Mouse (Mus musculus) liver, postnatal 0 days (tissue): ENCODE measurements around the gene Wdtc1. TPM values are rescaled to one million over a fixed set of nuclear protein-coding genes. Genes with fewer than 3 reads are reported as not detected.

Experiments used
- ATAC-seq: fragments of 200-750 bp; cut with Nextera tagmentation; 2 replicates; pipeline ENCODE4 v1.8.0; 2017; ENCODE audit warnings: mild to moderate bottlenecking, moderate library complexity
- DNase-seq: peaks from one replicate; pipeline ENCODE4 v3.0.0-alpha.2; 2016
- H3K27ac ChIP-seq: fragments of 300-500 bp; sonication (generic); 2 replicates; pipeline ENCODE4 v1.5.1; 2014; ENCODE audit warnings: antibody characterized with exemption, moderate library complexity, mild to moderate bottlenecking, low read depth
- H3K27me3 ChIP-seq: fragments of 300-500 bp; sonication (generic); 2 replicates; pipeline ENCODE4 v1.6.1; 2014; ENCODE audit warnings: low read length, control low read depth, mixed read lengths; ENCODE audit not compliant: insufficient read depth
- H3K36me3 ChIP-seq: fragments of 300-500 bp; sonication (generic); replicated peaks from 2 replicates; pipeline ENCODE4 v1.6.1; 2014; ENCODE audit warnings: mild to moderate bottlenecking, control low read depth, low read length, moderate library complexity, mixed read lengths; ENCODE audit not compliant: insufficient read depth
- H3K4me1 ChIP-seq: fragments of 300-500 bp; sonication (generic); 2 replicates; pipeline ENCODE4 v1.6.1; 2014; ENCODE audit warnings: antibody characterized with exemption, mild to moderate bottlenecking, control low read depth; ENCODE audit not compliant: insufficient read depth
- H3K4me2 ChIP-seq: fragments of 300-500 bp; sonication (generic); 2 replicates; pipeline ENCODE4 v1.6.1; 2014; ENCODE audit warnings: low read depth, mild to moderate bottlenecking, low read length, moderate library complexity, mixed read lengths
- H3K4me3 ChIP-seq: fragments of 300-500 bp; sonication (generic); 2 replicates; pipeline ENCODE4 v1.5.1; 2014; ENCODE audit warnings: low read depth, low read length
- H3K9ac ChIP-seq: fragments of 300-500 bp; sonication (generic); replicated peaks from 2 replicates; pipeline ENCODE4 v1.6.1; 2014; ENCODE audit warnings: mild to moderate bottlenecking, moderate library complexity
- H3K9me3 ChIP-seq: fragments of 300-500 bp; sonication (generic); 2 replicates; pipeline ENCODE4 v1.6.1; 2016; ENCODE audit warnings: mild to moderate bottlenecking, control low read depth, low read length, mixed read lengths
- CTCF ChIP-seq: sonication (generic); IDR thresholded peaks from 2 replicates; pipeline ENCODE4 v1.5.1; 2016; ENCODE audit warnings: antibody characterized with exemption, low read depth
- EP300 ChIP-seq: IDR thresholded peaks from 2 replicates; pipeline ENCODE4 v1.6.1; 2016; ENCODE audit warnings: antibody characterized with exemption, low read depth, mild to moderate bottlenecking
- WGBS: fragments of 180-500 bp; shearing (Covaris S2); extraction: QIAGEN DNeasy Blood & Tissue Kit; methylation state at CpG from one replicate; pipeline ENCODE4 v1.1.7; 2014; ENCODE audit not compliant: insufficient replicate concordance; 5-methylcytosine and 5-hydroxymethylcytosine counted together
- polyA plus RNA-seq: library from polyadenylated mRNA; unstranded; fragments of >200 nt; fragmentation: Nextera tagmentation; extraction: Ambion mirVana; gene quantifications from 2 replicates; pipeline ENCODE4 v1.2.1, GENCODE M21; 2015

The Wdtc1 gene
- polyA plus RNA-seq, 1 experiment from 2014 or later, result 5.3 TPM

GRCm38 (mm10) chr4:133285950-133286349, 67.3 kb downstream of the Wdtc1 start:
- TF ChIP-seq EP300, result peak; percentile 96
- no peak for TF ChIP-seq CTCF
- Histone ChIP-seq H3K27me3 (no peaks in the 10 kb centered on the region), H3K27ac (peak overlapping the region; percentile 30), H3K4me3 (no peak overlapping the region), H3K4me1 (peaks cover 32% of the 10 kb centered on the region), H3K36me3 (no peaks in the 10 kb centered on the region), H3K9me3 (no peaks in the 10 kb centered on the region), H3K9ac (no peak overlapping the region), H3K4me2 (peak overlapping the region; percentile 34)
- WGBS, result 36% methylated on average over 5 of the region's 5 CpGs
- ATAC-seq (peak; percentile 88), DNase-seq (peak; percentile 84)

DNA sequence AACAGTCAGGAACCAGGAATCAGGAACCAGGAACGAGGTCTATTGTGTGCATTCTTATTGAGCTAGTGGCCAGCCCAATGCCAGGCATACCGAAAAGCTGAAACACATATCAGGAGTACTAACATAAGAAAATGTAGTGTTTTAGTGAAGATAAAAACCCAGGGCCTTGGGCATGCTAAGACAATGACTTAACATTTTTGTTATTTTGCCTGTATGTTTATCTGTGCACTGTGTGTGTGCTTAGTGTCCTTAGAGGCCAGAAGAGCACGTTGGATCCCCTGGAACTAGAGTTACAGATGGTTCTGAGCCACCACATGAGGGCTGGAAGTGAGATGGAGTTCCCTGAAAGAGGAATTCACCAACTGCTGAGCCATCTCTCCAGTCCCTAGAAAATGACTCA, 68.0 kb downstream of the Wdtc1 start:
- ATAC-seq, result peak; percentile 67
- Histone ChIP-seq H3K9ac (peak overlapping the region; percentile 30; the same call in 1 of the 2 replicates), H3K27me3 (no peaks in the 10 kb centered on the region), H3K4me3 (no peak overlapping the region), H3K4me1 (peaks cover 32% of the 10 kb centered on the region), H3K4me2 (peak overlapping the region; percentile 42), H3K9me3 (no peaks in the 10 kb centered on the region), H3K36me3 (no peaks in the 10 kb centered on the region), H3K27ac (peak overlapping the region; percentile 30)
- no peak for DNase-seq
- TF ChIP-seq EP300 (peak; percentile 59), CTCF (no peak)
- 43% methylated on average over 3 of the region's 3 CpGs for WGBS

DNA sequence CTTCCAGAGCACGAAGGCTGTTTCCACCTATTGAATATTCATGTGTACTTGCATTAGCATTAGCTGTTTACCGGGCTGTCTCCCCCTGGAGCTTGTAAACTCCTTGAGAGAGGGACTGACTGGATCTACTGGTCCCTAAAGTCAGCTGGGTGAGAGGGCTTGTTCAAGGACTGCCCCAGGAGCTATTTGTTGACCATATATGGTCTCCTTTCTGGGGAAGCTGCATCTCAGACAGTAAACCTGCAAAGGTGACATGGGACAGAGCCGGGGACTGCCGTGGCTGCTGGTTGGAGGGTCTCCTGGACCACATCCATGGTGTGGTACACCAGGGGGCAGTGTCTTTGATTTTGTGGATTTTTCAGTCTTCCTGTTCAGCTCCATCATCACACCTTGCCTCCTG, 70.6 kb downstream of the Wdtc1 start:
- ATAC-seq, result no peak
- H3K4me3 ChIP-seq, result no peak overlapping the region
- H3K4me2 ChIP-seq, result no peak overlapping the region
- peaks cover 38% of the 10 kb centered on the region for H3K4me1 ChIP-seq
- DNase-seq, result no peak
- H3K9ac ChIP-seq, result no peak overlapping the region
- WGBS, result 63% methylated on average over 4 of the region's 4 CpGs
- no peaks in the 10 kb centered on the region for H3K36me3 ChIP-seq
- TF ChIP-seq EP300 (no peak), CTCF (0 out of 2 replicates have a peak, but pooled peaks have one; percentile 1)
- H3K27ac ChIP-seq, result no peak overlapping the region
- no peaks in the 10 kb centered on the region for H3K27me3 ChIP-seq
- no peaks in the 10 kb centered on the region for H3K9me3 ChIP-seq

GRCm38 (mm10) chr4:133281951-133282481, 71.3 kb downstream of the Wdtc1 start:
- TF ChIP-seq EP300, result no peak
- TF ChIP-seq CTCF, result no peak
- no peak overlapping the region for H3K27ac ChIP-seq

DNA sequence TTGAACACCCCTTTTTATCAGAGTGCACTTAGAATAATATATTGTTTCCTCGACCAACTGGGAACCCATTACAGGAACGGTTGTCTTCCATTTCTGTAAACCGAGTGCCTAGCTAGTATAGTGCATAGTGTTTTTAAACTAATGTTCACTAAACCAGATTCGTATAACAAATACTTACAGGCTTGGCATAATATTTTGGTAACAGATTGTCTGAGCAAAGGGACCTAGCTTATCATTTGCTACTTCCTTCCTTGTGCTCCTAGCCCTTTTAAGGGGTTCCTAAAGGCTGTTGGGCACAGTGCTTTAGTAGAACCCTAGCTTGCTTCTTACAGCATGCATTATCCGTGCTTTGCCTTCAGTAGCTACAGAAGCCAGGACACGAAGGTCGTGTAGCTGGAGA, 71.8 kb downstream of the Wdtc1 start:
- Histone ChIP-seq H3K36me3 (no peaks in the 10 kb centered on the region), H3K27me3 (no peaks in the 10 kb centered on the region), H3K27ac (no peak overlapping the region), H3K4me2 (no peak overlapping the region), H3K4me3 (no peak overlapping the region), H3K4me1 (peaks cover 35% of the 10 kb centered on the region), H3K9me3 (no peaks in the 10 kb centered on the region), H3K9ac (no peak overlapping the region)
- no peak for TF ChIP-seq CTCF
- no peak for TF ChIP-seq EP300
- no peak for DNase-seq
- ATAC-seq, result no peak
- 31% methylated on average over 7 of the region's 7 CpGs for WGBS

More at GRCm38 (mm10) chr4:133281951-133282481, 71.3 kb downstream of the Wdtc1 start:
- Histone ChIP-seq H3K4me1 (peaks cover 34% of the 10 kb centered on the region), H3K27me3 (no peaks in the 10 kb centered on the region), H3K36me3 (no peaks in the 10 kb centered on the region), H3K9me3 (no peaks in the 10 kb centered on the region), H3K9ac (no peak overlapping the region), H3K4me3 (no peak overlapping the region), H3K4me2 (no peak overlapping the region)
- ATAC-seq (no peak), DNase-seq (no peak)
- WGBS, result 48% methylated on average over 5 of the region's 5 CpGs

DNA sequence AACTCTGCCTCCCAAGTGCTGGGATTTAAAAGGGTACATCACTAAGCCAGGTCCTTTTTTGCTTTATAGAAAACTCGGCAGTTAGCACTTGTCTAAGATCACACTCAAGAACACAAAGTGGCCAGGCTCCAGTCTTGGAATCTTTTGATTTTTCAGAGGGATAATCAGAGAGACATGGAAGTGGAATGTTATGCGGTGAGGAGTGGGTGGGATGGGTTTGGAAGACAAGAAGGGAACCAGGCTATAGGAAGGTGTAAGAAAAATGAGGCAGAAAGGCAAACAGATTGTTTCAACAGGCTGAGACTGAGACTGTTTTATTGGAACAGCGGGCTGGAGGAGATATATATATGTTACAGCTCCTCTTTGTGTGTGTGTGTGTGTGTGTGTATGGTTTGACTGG, 74.8 kb downstream of the Wdtc1 start:
- no peak for DNase-seq
- peaks cover 11% of the 10 kb centered on the region for H3K36me3 ChIP-seq
- no peak overlapping the region for H3K9ac ChIP-seq
- no peak for ATAC-seq
- H3K4me2 ChIP-seq, result peak overlapping the region; percentile 79; the same call in 1 of the 2 replicates
- H3K4me3 ChIP-seq, result peak overlapping the region; percentile 76; the same call in 1 of the 2 replicates
- peak overlapping the region; percentile 85 for H3K27ac ChIP-seq
- no peaks in the 10 kb centered on the region for H3K9me3 ChIP-seq
- WGBS, result 82% methylated on average over 3 of the region's 3 CpGs
- no peaks in the 10 kb centered on the region for H3K27me3 ChIP-seq
- H3K4me1 ChIP-seq, result peaks cover 21% of the 10 kb centered on the region
- no peak for TF ChIP-seq EP300

DNA sequence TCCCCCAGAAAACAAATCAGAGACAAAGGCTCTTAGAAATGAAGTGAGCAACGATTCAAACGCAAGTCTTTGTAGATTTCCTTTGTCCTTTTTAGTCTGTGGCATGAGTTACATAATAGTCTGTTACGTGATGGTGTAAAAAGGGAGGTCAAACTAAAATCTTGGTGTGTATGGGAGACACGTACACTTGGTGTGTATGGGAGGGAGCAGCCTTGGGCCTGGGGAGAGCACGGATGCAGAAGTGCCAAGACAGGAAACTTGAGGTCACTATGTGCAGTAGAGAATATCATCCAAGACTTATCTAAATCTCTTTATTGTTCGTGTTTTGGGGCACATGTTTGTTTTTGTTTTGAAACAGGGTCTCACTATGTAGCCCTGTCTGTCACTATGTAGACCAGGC, 75.2 kb downstream of the Wdtc1 start:
- peak overlapping the region; percentile 76 for H3K4me3 ChIP-seq
- peaks cover 14% of the 10 kb centered on the region for H3K36me3 ChIP-seq
- ATAC-seq, result peak; percentile 29
- H3K27ac ChIP-seq, result peak overlapping the region; percentile 85
- peaks cover 18% of the 10 kb centered on the region for H3K4me1 ChIP-seq
- no peaks in the 10 kb centered on the region for H3K27me3 ChIP-seq
- no peak for TF ChIP-seq CTCF
- TF ChIP-seq EP300, result no peak
- H3K9ac ChIP-seq, result peak overlapping the region; percentile 79
- 13% methylated on average over 6 of the region's 6 CpGs for WGBS
- peak overlapping the region; percentile 79 for H3K4me2 ChIP-seq
- DNase-seq, result no peak
- H3K9me3 ChIP-seq, result no peaks in the 10 kb centered on the region
